Mouse (Mus musculus): ENCODE measurements around the gene Lrrc74a.

Gene Lrrc74a

GRCm38 (mm10) chr12:86802005-86802671 is 68.0 kb downstream of the Lrrc74a start:
- DNase-seq (ENCODE audit: extremely low read depth, low read depth, low spot score), result no peak

GRCm38 (mm10) chr12:86802899-86803298 is 68.7 kb downstream of the Lrrc74a start:
- no peak for DNase-seq (ENCODE audit: extremely low read depth, low read depth, low spot score)

GRCm38 (mm10) chr12:86803651-86804307 is 69.6 kb downstream of the Lrrc74a start:
- no peak for DNase-seq (ENCODE audit: extremely low read depth, low read depth, low spot score)

GRCm38 (mm10) chr12:86804308-86804700 is 70.1 kb downstream of the Lrrc74a start:
- DNase-seq (ENCODE audit: extremely low read depth, low read depth, low spot score), result no peak

GRCm38 (mm10) chr12:86804857-86805256 is 70.7 kb downstream of the Lrrc74a start:
- DNase-seq (ENCODE audit: extremely low read depth, low read depth, low spot score), result no peak

- DNase-seq (ENCODE audit: extremely low read depth, low read depth, low spot score), result no peak
Measured at GRCm38 (mm10) chr12:86805315-86805714, 71.1 kb downstream of the Lrrc74a start.

- no peak for DNase-seq (ENCODE audit: extremely low read depth, low read depth, low spot score)
Measured at GRCm38 (mm10) chr12:86806031-86806922, 72.1 kb downstream of the Lrrc74a start.

GRCm38 (mm10) chr12:86806923-86807794 is 73.0 kb downstream of the Lrrc74a start:
- no peak for DNase-seq (ENCODE audit: extremely low read depth, low read depth, low spot score)

- no peak for DNase-seq (ENCODE audit: extremely low read depth, low read depth, low spot score)
Measured at GRCm38 (mm10) chr12:86807795-86808128, 73.6 kb downstream of the Lrrc74a start.

GRCm38 (mm10) chr12:86808856-86809255 is 74.7 kb downstream of the Lrrc74a start:
- no peak for DNase-seq (ENCODE audit: extremely low read depth, low read depth, low spot score)

GRCm38 (mm10) chr12:86810040-86810439 is 75.9 kb downstream of the Lrrc74a start:
- DNase-seq (ENCODE audit: extremely low read depth, low read depth, low spot score), result no peak

GRCm38 (mm10) chr12:86810725-86811444 is 76.7 kb downstream of the Lrrc74a start:
- no peak for DNase-seq (ENCODE audit: extremely low read depth, low read depth, low spot score)

GRCm38 (mm10) chr12:86812782-86813181 is 78.6 kb downstream of the Lrrc74a start:
- DNase-seq (ENCODE audit: extremely low read depth, low read depth, low spot score), result no peak
